Mouse (Mus musculus) heart, embryonic 11.5 days (tissue): Measurements from ENCODE around the gene Cryzl2. TPM values are rescaled to one million over a fixed set of nuclear protein-coding genes. Genes with fewer than 3 reads are reported as not detected.

Experiments
- ATAC-seq: fragments of 200-750 bp; cut with Nextera tagmentation; replicated peaks from 2 replicates; pipeline ENCODE4 v1.8.0; 2017; ENCODE audit warnings: moderate library complexity; ENCODE audit not compliant: insufficient number of reproducible peaks, low FRiP score, low TSS enrichment
- H3K27ac ChIP-seq: fragments of 300-500 bp; sonication (generic); 2 replicates; pipeline ENCODE4 v1.5.1; 2014; ENCODE audit warnings: mild to moderate bottlenecking, low read depth, low read length
- H3K27me3 ChIP-seq: fragments of 300-500 bp; sonication (generic); 2 replicates; pipeline ENCODE4 v1.6.1; 2014; ENCODE audit warnings: mild to moderate bottlenecking, low read length, mixed read lengths; ENCODE audit not compliant: control insufficient read depth, insufficient read depth
- H3K36me3 ChIP-seq: fragments of 300-500 bp; sonication (generic); 2 replicates; pipeline ENCODE4 v1.6.1; 2014; ENCODE audit warnings: mild to moderate bottlenecking, low read length, moderate library complexity, mixed read lengths; ENCODE audit not compliant: control insufficient read depth, insufficient read depth
- H3K4me1 ChIP-seq: fragments of 300-500 bp; sonication (generic); 2 replicates; pipeline ENCODE4 v1.6.1; 2014; ENCODE audit warnings: low read length; ENCODE audit not compliant: control insufficient read depth, insufficient read depth
- H3K4me2 ChIP-seq: fragments of 300-500 bp; sonication (generic); 2 replicates; pipeline ENCODE4 v1.6.1; 2014; ENCODE audit warnings: mild to moderate bottlenecking, moderate library complexity
- H3K4me3 ChIP-seq: fragments of 300-500 bp; sonication (generic); 2 replicates; pipeline ENCODE4 v1.5.1; 2014; ENCODE audit warnings: low read depth, low read length
- H3K9ac ChIP-seq: fragments of 300-500 bp; sonication (generic); 2 replicates; pipeline ENCODE4 v1.6.1; 2014; ENCODE audit warnings: mild to moderate bottlenecking, low read depth, low read length, moderate library complexity
- H3K9me3 ChIP-seq: fragments of 300-500 bp; sonication (generic); replicated peaks from 2 replicates; pipeline ENCODE4 v1.6.1; 2016; ENCODE audit warnings: low read length; ENCODE audit not compliant: control insufficient read depth
- WGBS: fragments of 180-500 bp; shearing (Covaris S2); extraction: QIAGEN DNeasy Blood & Tissue Kit; methylation state at CpG from one replicate; pipeline ENCODE4 v1.1.7; 2014; ENCODE audit not compliant: insufficient replicate concordance; 5-methylcytosine and 5-hydroxymethylcytosine counted together
- polyA plus RNA-seq: library from polyadenylated mRNA; unstranded; fragments of >200 nt; fragmentation: Nextera tagmentation; extraction: Ambion mirVana; gene quantifications from 2 replicates; pipeline ENCODE4 v1.2.1, GENCODE M21; 2014

The Cryzl2 gene
- polyA plus RNA-seq, 1 experiment from 2014 or later, result 32.6 TPM

DNA sequence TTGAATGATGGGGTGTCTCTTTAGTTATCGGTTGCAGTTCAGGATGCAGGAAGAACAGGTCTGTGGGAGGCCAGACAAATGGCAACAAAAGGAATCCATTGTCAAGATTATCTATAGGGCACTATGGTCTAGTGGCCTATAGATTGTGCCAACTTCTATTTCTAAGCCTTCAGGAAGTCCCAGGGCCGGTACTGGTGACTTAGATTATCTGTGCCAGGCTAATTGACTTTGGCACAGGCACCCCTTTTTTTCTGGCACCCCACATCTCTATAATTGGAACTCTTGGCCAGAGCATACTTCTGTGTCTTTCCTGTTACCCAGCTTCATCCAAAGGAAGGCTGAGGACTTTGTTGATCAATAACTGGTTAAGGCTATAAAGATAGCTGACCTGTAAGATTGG, 61.0 kb downstream of the Cryzl2 start:
- H3K4me2 ChIP-seq, result no peak overlapping the region
- no peaks in the 10 kb centered on the region for H3K4me1 ChIP-seq
- no peak overlapping the region for H3K27ac ChIP-seq
- 62% methylated on average over 2 of the region's 2 CpGs for WGBS
- H3K9ac ChIP-seq, result no peak overlapping the region
- no peaks in the 10 kb centered on the region for H3K27me3 ChIP-seq
- H3K4me3 ChIP-seq, result no peak overlapping the region
- ATAC-seq, result no peak
- H3K9me3 ChIP-seq, result no peaks in the 10 kb centered on the region
- H3K36me3 ChIP-seq, result no peaks in the 10 kb centered on the region

DNA sequence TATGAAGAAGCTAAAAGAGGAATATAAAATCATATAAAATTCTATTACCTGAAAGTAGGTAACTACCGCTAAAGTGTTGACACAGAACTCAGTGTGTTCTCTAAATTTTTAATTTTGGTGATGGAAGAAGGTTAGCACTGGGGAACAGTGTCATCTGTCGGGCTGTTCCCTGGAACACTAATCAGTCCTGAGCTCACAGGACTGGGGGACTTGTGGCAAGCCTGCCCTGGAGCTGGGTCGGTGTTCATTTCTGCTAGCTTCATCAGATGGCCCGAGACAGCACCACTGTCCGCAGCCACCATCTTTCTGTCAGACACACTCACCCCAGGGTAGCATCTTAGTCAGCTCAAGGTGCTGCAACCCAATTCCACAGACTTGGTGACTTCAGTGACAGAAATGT, 63.9 kb downstream of the Cryzl2 start:
- H3K9me3 ChIP-seq, result no peaks in the 10 kb centered on the region
- no peak for ATAC-seq
- H3K4me3 ChIP-seq, result no peak overlapping the region
- H3K4me2 ChIP-seq, result no peak overlapping the region
- no peak overlapping the region for H3K27ac ChIP-seq
- WGBS, result 81% methylated on average over 5 of the region's 5 CpGs
- no peaks in the 10 kb centered on the region for H3K27me3 ChIP-seq
- H3K36me3 ChIP-seq, result no peaks in the 10 kb centered on the region
- no peaks in the 10 kb centered on the region for H3K4me1 ChIP-seq
- no peak overlapping the region for H3K9ac ChIP-seq

DNA sequence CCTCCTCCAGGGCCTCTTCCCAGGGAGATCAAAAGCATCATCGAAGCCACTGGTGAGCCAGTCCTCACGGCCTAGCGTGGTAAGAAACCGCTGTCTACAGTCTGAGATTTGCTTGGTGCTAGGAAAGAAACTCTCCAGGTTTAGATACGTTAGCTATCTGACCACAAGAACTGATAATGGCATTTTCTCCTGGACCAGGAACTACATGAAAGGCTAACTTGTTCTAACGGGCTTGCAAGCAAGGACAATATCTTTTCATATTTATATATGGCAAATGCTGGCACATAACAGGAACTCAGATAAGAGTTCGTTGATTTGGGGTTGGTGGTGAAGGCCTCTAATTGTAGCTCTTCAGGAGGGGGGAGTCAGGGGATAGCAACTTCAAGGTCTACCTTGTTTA, 66.4 kb downstream of the Cryzl2 start:
- Histone ChIP-seq H3K27me3 (no peaks in the 10 kb centered on the region), H3K27ac (no peak overlapping the region), H3K4me2 (no peak overlapping the region), H3K4me3 (no peak overlapping the region), H3K36me3 (no peaks in the 10 kb centered on the region), H3K4me1 (no peaks in the 10 kb centered on the region), H3K9me3 (no peaks in the 10 kb centered on the region), H3K9ac (no peak overlapping the region)
- 75% methylated on average over 7 of the region's 7 CpGs for WGBS
- no peak for ATAC-seq

DNA sequence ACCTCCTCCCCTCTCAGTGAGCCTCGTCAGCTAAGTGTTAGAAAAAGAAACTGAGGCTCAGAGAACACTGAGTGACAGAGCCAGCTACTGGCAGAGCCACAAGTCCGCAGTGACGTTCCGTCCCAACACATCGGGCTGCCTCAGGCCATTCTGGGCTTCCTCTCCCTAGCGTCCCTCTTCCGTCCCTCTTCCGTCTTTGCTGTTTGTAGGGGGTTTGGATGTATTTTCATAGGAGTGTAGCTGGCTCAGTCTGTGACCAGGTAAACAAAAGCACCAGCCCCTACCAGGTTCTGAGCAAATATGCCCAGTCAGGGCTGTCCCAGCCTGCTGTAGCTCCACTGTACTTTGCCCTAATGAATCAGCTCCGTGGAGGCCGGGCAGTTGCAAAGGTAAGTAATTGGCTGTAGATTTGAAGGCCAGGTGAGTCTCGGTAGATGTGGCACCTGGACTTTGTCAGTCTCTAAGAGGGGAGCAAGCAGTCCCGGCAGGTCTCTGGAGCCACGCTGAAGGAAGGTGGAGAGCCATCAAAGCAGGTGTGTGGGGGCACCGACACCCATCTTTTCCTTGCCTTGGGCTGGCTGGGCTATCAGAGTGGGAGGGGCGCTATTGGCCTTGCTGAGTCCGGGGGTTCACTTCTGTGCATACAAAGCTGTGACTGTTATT, 67.4 kb downstream of the Cryzl2 start:
- no peak for ATAC-seq
- Histone ChIP-seq H3K4me3 (no peak overlapping the region), H3K4me1 (no peaks in the 10 kb centered on the region), H3K9me3 (no peaks in the 10 kb centered on the region), H3K27ac (no peak overlapping the region), H3K27me3 (no peaks in the 10 kb centered on the region), H3K4me2 (no peak overlapping the region), H3K36me3 (no peaks in the 10 kb centered on the region), H3K9ac (no peak overlapping the region)
- 77% methylated on average over 16 of the region's 16 CpGs for WGBS

DNA sequence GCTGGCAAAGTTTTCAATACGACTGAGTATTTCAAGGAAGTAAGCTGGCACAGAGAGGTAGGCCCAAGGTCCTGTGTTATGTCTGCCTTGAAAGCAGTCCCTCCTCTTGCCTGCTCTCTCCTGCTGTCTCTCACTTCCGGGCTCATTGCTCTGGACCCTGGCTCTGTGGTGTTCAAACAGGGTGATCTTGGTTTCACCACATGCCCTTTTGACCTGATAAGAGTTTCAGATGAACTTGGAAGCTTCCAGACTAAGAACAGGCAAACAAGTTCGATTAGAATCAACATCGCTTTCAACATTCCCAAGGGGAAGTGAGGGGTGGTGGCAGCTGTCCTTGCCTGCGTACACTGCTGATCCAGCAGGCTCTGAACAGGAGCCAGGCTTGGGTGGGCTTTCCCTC, 68.2 kb downstream of the Cryzl2 start:
- no peaks in the 10 kb centered on the region for H3K4me1 ChIP-seq
- H3K9ac ChIP-seq, result no peak overlapping the region
- no peak for ATAC-seq
- 53% methylated on average over 5 of the region's 5 CpGs for WGBS
- no peaks in the 10 kb centered on the region for H3K27me3 ChIP-seq
- no peak overlapping the region for H3K27ac ChIP-seq
- H3K9me3 ChIP-seq, result no peaks in the 10 kb centered on the region
- no peaks in the 10 kb centered on the region for H3K36me3 ChIP-seq
- H3K4me3 ChIP-seq, result no peak overlapping the region
- H3K4me2 ChIP-seq, result no peak overlapping the region

DNA sequence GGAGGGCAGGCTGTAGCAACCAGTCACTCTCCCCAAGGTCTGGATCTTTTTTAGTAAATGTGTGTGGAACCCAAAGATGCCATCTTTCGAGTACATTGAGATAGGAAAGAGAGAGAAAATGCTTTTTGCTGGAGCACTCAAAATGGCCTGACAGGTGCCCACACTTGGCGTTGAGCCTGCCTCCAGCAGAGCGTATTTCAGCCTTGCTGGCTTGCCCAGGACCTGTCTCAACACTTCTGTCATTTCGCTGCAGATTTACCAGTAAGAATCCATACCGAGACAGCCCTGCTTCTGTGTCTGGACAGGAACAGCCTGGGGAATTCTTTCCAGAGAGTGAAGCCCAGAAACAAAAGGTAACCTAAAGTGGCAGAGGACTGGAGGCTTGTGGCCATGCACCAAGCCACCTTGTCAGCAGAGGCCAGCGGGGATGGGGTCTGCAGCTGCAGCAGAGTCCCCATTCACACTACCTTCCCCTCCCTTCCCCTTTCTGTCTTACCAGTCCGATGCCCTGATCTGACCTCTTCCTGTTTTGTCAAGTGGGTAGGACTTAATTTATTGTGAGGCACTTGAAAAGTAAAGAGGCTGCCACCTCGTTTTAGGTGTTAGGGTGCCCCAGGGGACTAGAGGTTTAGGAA, 74.6 kb downstream of the Cryzl2 start:
- no peak overlapping the region for H3K9ac ChIP-seq
- no peak overlapping the region for H3K4me3 ChIP-seq
- H3K27ac ChIP-seq, result no peak overlapping the region
- no peak for ATAC-seq
- no peaks in the 10 kb centered on the region for H3K27me3 ChIP-seq
- H3K4me2 ChIP-seq, result no peak overlapping the region
- peaks cover 3% of the 10 kb centered on the region; the same call in 1 of the 2 replicates for H3K4me1 ChIP-seq
- WGBS, result 46% methylated on average over 8 of the region's 8 CpGs
- no peaks in the 10 kb centered on the region for H3K36me3 ChIP-seq
- no peaks in the 10 kb centered on the region for H3K9me3 ChIP-seq

DNA sequence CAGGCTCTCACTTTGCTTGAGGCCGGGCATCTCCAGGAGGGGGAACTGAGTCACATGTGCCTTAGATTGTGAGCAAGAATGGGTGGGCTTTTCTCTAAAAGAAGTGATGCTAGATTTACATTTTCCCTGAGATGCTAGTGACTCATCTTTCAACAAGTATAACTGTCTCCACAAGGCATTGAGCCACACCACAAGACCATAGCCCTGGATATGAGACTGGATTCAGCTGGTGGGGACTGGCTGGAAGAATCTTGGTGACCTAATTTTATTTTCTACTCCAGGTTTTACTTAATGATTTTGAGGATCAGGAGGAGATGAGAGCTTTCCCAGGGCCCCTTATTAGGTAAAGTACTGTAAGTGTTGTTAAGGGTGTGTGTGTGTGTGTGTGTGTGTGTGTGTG, 77.2 kb downstream of the Cryzl2 start:
- Histone ChIP-seq H3K27ac (no peak overlapping the region), H3K9me3 (no peaks in the 10 kb centered on the region), H3K4me2 (no peak overlapping the region), H3K4me1 (peaks cover 3% of the 10 kb centered on the region; the same call in 1 of the 2 replicates), H3K27me3 (no peaks in the 10 kb centered on the region), H3K36me3 (no peaks in the 10 kb centered on the region), H3K4me3 (no peak overlapping the region), H3K9ac (no peak overlapping the region)
- 82% methylated on average over 1 of the region's 1 CpGs for WGBS
- no peak for ATAC-seq

DNA sequence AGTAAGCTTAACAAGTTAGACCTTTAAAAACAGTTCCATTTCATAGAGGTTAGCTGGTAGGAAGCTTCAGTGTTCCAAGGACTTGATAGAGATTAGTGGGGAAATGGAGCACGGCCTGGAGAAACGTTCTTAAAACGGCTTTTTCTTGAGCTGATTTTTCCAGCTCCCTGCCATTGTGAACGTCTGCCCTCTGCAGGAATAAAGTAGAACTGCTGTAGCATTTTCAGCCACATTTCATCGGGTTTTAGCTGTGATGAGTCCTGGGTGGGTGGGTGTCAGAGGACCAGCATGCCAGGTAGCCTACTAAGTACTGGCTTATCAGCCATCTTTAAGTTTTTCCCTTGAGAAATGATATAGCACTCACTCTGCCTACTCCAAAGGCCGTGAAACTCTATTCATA, 78.1 kb downstream of the Cryzl2 start:
- no peak overlapping the region for H3K27ac ChIP-seq
- no peak for ATAC-seq
- H3K4me3 ChIP-seq, result no peak overlapping the region
- H3K4me1 ChIP-seq, result peaks cover 3% of the 10 kb centered on the region; the same call in 1 of the 2 replicates
- H3K36me3 ChIP-seq, result no peaks in the 10 kb centered on the region
- H3K9ac ChIP-seq, result no peak overlapping the region
- no peaks in the 10 kb centered on the region for H3K9me3 ChIP-seq
- no peaks in the 10 kb centered on the region for H3K27me3 ChIP-seq
- WGBS, result 11% methylated on average over 6 of the region's 6 CpGs
- H3K4me2 ChIP-seq, result peak overlapping the region; percentile 43; the same call in 1 of the 2 replicates

DNA sequence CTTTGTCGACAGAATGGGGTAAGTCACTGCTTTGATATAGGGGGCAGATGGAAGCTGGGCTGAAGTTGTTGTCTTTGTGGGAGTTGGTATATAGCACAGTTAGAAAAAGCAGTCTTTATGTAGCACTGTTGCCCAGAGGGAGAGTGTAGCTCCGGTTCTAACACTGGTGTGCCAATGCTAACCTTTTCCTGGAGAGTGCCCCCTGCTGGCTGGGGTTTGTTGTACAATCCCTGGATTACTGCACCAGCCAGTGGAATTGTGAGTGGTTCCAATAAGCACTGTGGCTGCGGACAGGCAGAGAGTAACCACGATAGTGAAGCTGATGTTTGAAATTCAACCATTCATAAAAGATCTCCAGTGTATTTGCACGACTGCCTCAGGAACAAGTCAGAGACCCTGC, 79.3 kb downstream of the Cryzl2 start:
- peaks cover 3% of the 10 kb centered on the region; the same call in 1 of the 2 replicates for H3K4me1 ChIP-seq

More for the DNA sequence above, 79.3 kb downstream of the Cryzl2 start:
- Histone ChIP-seq H3K9me3 (no peaks in the 10 kb centered on the region), H3K4me3 (no peak overlapping the region), H3K36me3 (no peaks in the 10 kb centered on the region), H3K9ac (no peak overlapping the region), H3K27me3 (no peaks in the 10 kb centered on the region), H3K4me2 (no peak overlapping the region), H3K27ac (no peak overlapping the region)
- WGBS, result 75% methylated on average over 5 of the region's 5 CpGs
- no peak for ATAC-seq
